Mouse (Mus musculus): ENCODE measurements around the gene Phactr3.
"Not testable (repeated sequence)": the region's sequence is repeated elsewhere in the genome, so short reads cannot be mapped to it uniquely, and the experiment has no call there.

Gene Phactr3

DNA sequence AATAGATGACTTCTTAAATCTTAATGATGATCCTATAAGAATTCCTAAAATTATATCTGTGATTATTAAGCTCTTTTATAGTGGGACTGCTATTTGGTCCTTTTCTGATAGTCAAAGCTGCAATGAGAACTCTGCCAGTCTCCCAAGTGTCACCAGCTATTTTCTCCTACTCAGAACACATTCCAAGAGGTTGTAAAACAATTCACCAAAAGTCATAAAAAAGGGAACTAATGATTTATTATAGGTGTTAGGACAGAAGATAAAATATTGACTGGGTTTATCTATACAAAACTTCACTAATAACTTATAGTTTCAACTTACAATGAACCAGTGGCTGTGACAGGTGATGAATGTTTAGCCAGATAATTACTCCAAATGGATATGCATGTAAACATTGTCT, 223.3 kb downstream of the Phactr3 start:
- DNase-seq = not testable (repeated sequence)

DNA sequence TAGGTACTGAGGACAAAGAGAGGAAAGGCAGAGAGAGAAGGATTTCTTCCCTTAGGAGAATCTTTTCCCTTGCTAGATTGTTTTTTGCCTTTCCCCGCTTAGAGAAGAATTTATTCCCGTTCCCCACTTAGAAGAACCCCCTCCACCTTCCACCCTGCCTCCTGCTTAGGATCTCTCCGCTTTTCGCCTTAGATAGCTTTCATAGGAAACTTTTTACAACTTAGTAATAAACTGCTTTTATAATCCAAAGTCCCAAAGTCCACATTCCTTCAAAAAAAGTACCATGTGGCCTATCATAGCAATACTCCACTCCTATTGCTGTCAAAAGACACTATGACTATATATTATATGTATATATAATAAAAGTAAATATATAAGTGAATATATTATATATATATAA, 223.8 kb downstream of the Phactr3 start:
- DNase-seq = no peak

Measured in thymus, postnatal 25 days (tissue).